Mouse (Mus musculus) C2C12 (cell line): Measurements from ENCODE around the gene Ffar4.

Experiments used
- CTCF ChIP-seq: IDR thresholded peaks from one replicate; pipeline ENCODE4 v1.5.1; 2011; ENCODE audit not compliant: control insufficient read depth, insufficient read depth, insufficient read length
- MAX ChIP-seq: IDR thresholded peaks from one replicate; pipeline ENCODE4 v1.6.1; 2011; ENCODE audit warnings: mild to moderate bottlenecking, control low read depth
- MYOD1 ChIP-seq: IDR thresholded peaks from one replicate; pipeline ENCODE4 v1.6.1; 2011; ENCODE audit warnings: low read depth; ENCODE audit not compliant: control insufficient read depth, insufficient read length

- no peak for TF ChIP-seq CTCF
- TF ChIP-seq MYOD1, result no peak
- TF ChIP-seq MAX, result no peak
Observed at GRCm38 (mm10) chr19:38081361-38081760, 15.5 kb upstream of the Ffar4 start.
